Mouse (Mus musculus) cerebellum, postnatal 25 days (tissue): ENCODE measurements around the gene Dennd4a.

Experiments
- DNase-seq, 2 experiments: peaks; one replicate each; pipeline ENCODE4 v3.0.0; 2021; ENCODE audit warnings: mixed read lengths in 2 of 2

Gene Dennd4a

DNA sequence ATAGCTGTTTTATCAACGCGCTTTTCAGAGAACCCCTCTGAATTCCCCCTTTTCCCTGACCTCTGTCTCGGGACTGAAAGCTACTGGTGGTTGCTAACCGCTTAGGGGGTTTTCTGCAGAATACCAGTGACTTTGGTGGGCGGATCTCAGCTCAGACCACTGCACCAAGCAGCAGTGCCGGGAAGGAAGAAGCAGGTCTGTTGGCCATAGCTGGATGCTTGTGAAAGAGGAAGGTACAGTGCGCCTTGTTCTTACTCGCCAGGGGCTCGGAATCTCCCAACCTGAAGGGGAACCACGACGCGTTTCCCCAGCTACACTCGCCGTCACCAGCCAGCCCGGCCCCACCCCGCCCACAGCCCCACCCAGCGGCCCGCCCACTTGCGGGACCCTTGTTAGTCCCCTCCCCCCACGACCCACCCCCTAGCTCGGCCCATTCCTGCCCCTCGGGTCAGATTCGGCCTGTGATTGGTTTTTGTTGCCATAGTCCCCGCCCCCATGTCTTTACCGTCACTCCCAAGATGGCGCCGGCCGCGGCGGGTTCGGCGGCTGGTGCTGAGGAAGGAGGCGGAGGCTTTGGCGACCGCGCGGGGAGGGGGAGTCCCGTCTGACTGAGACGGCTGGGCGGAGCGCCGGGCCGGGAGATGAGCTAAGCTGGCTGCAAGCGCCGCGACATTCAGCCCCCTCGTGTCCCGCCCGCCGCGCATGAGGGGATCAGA, at the start of gene Dennd4a:
Dennd4a (plus strand) TSS at position 519 of the 716 bp plus-strand sequence.
- DNase-seq = peak; percentile 98 to 99

DNA sequence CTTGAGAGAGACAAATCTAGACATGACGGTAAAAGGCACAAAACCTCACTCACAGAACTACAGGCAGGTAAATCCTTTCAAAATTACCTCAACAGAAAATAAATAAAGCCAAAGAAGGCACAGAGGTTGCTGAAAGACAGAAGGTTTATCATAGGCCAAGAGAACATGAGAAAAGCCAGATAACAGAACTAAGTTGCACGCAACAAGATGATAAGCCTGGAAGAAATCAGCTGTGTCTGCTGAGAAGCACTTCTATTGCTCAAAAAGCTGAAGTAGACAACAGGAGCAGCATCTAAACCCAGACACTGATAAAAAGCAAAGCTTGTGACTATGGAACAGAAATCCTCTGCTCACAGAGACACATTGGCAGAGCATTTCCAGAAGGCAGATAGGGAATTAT, 46.3 kb upstream of the Dennd4a start:
- DNase-seq = no peak

GRCm38 (mm10) chr9:64766136-64766535, 45.0 kb upstream of the Dennd4a start:
- no peak for DNase-seq

GRCm38 (mm10) chr9:64767796-64768195, 43.3 kb upstream of the Dennd4a start:
- no peak for DNase-seq

GRCm38 (mm10) chr9:64769066-64769695, 42.0 kb upstream of the Dennd4a start:
- DNase-seq = peak; percentile 26 to 69

- DNase-seq = no peak
Measured at GRCm38 (mm10) chr9:64769911-64770310, 41.2 kb upstream of the Dennd4a start.

DNA sequence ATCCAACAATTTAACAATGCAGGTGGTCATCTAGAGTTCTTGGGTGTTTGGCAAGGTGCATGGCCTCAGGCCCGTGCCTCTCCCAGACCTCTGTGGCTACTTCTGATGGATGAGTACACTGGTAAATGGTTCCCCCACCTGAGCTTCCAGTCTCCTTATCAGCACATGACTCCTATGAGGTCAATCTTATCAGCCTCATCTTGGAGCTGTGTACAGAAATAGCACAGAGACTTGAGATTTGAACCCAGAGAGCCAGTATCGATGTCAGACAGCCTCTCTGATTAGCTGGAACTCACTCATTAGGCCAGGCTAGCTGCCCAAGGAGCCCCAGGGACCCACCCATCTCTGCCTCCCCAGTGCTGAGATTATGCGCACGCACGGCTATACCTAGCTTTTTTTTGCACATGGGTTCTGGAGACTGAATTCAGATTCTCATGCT, 40.7 kb upstream of the Dennd4a start:
- DNase-seq = no peak

GRCm38 (mm10) chr9:64771236-64771635, 39.9 kb upstream of the Dennd4a start:
- DNase-seq = peak in 1 of 2 experiments; percentile 40

DNA sequence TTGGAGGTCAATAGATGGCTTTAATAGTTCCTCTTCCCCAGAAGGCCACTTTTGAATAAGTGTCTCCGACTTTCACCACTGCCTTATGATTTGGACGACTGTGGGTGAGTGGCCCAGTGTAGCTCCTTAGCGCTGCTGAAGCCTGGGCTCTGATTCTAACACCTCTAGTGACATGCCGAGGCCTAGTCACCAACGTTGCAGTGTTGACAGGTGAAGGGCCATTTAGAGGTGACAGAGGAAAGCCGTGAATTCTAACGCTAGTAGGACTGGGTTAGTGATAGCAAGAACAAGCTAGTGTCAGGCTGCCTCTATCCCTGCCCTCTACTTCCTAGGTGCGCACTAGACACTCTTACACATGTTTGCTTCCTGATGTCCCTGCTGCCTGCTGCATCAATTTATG, 37.9 kb upstream of the Dennd4a start:
- no peak for DNase-seq

- DNase-seq = peak in 1 of 2 experiments; percentile 53
Measured at GRCm38 (mm10) chr9:64773936-64774335, 37.2 kb upstream of the Dennd4a start.

DNA sequence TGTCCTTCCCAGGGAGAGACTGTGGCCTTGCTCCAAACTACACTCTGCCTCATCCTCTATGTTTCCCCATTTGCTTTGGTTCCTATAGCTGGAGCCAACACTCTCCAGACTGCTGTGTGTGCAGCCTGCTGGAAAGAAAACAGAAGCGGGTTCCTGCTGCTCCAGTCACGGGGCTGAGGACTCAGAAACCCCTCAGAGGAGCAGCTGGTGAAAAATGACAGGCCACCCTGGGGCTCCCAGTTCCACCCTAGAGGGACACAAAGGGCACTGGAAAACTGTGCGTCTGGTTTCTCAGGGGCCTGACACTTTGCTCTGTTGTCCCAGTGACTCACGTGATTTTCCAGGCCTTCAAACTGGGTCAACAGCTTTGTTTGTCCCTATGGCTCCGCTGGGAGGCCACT, 36.7 kb upstream of the Dennd4a start:
- DNase-seq = peak; percentile 38 to 40

GRCm38 (mm10) chr9:64774883-64775282, 36.3 kb upstream of the Dennd4a start:
- no peak for DNase-seq

DNA sequence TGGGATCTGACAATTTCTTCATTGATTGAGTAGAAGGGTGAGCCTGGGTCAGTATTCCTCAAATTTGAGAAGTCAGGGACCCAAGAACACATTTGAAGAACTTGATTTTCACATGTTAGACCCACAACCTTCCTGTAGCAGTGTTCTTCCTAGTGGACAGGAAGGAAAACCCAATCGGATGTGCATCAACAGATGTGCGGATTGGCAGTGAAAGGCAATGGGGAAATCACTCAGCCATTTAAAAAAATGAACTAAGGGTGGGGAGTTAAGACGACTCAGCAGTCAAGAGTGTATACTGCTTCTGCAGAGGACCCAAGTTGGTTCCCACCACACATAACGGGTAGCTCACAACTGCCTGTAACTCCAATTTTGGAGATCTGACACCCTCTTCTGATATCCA, 35.6 kb upstream of the Dennd4a start:
- DNase-seq = no peak

GRCm38 (mm10) chr9:64777441-64777987, 33.6 kb upstream of the Dennd4a start:
- DNase-seq = no peak

DNA sequence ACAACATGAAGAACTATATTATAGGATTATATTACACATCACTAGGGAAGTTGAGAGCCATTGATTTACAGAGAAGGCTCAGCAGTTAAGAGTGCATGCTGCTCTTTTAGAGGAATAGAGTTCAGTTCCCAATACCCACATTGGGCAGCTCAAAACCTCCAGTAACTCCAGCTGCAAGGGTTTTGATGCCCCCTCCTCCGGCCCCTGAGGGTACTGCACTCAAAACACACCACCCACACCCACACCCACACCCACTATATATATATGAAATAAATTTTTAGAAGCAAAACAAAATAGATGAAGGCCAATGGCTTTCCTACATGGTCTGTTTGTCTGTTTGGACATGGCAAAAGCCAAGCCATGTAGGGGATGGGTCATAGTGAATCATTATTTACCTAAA, 33.0 kb upstream of the Dennd4a start:
- DNase-seq = no peak

DNA sequence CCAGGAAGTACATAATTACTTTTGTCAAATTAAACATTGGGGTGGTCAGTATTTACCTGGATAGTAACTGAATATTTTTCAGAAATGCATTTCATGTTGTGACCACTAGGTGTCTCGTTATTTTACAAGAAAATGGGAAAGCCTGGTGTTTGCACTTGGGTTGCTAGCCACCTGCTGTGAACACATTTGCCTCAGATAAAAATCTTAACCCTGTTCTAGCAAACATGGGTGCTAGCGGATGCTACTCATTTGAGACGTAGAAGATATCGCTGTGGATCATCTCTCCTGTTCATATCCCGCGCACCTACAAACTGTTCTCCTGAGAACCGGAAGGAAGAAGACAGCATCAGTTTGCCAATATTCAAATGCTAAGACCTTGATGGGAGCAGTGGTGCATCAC, 31.5 kb upstream of the Dennd4a start:
- DNase-seq = peak; percentile 40 to 52

- DNase-seq = no peak
Measured at GRCm38 (mm10) chr9:64783511-64783910, 27.6 kb upstream of the Dennd4a start.

DNA sequence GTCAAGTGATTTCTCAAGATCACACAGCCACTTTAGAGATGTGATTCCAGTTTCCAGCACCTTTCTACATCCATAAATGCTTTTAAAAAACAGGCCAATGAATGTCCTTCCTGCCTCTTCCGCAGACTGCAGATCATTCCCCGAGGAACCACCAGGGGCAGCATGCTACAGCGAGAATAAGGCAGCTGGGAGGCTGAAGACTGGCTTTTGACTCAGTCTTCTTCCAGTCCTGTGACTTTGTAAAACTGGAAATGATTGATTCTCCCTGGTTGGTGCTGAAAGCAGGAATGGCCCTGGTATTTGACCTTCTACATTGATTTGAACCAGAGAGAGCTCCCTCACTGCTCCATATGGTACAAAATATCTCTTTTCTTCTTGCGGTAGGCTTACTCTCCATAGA, 26.3 kb upstream of the Dennd4a start:
- peak; percentile 56 to 74 for DNase-seq

- no peak for DNase-seq
Measured at GRCm38 (mm10) chr9:64786216-64786905, 24.8 kb upstream of the Dennd4a start.

DNA sequence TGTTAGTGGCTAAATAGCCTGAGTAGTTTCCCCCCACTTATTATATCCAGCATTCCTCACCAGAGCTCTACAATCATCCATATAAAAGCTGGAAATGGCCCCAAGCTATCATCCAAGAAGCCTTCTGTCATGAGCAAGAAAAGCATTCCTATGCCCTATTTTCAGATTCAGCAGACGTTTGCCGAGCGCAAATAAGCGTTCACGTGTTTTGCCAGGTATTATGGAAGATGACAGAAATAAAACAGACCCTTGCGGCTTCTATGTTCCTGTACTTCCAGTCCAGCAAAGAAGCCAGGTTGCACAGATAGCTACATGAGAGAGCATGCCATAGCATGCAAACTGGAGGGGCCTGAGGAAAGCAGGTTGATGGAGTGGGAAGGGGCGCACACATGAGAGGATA, 23.1 kb upstream of the Dennd4a start:
- no peak for DNase-seq

DNA sequence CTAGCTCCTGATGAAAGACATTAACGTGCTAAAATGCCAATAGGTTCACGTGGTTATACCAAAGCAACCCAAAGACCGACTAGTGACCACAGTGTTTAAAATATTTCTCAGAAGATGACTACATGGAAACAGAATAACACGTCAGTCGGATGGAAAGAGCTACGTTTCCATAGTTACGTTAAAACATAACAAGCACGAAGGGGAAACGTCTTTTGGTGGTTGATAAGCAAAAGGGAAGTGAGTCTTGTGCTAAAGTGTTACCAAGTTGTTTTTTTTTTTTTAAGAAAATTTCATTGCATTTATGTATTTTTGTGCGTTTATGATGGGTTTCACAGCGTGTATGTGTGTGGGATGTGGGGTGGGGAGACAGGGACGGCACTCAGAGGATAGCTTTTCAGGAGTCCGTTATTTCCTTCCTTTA, 21.8 kb upstream of the Dennd4a start:
- DNase-seq = no peak

- DNase-seq = no peak
Measured at GRCm38 (mm10) chr9:64789887-64790400, 21.2 kb upstream of the Dennd4a start.
